Mouse (Mus musculus) forebrain, embryonic 15.5 days (tissue): ENCODE measurements around the gene Nat9. TPM values are rescaled to one million over a fixed set of nuclear protein-coding genes. Genes with fewer than 3 reads are reported as not detected.

ENCODE experiments used
- ATAC-seq: fragments of 200-750 bp; cut with Nextera tagmentation; replicated peaks from 2 replicates; pipeline ENCODE4 v1.8.0; 2017; ENCODE audit warnings: mild to moderate bottlenecking, moderate TSS enrichment, moderate library complexity
- H3K27ac ChIP-seq: fragments of 300-500 bp; sonication (generic); replicated peaks from 2 replicates; pipeline ENCODE4 v1.5.1; 2015; ENCODE audit warnings: mild to moderate bottlenecking, inconsistent platforms
- H3K27me3 ChIP-seq: fragments of 300-500 bp; sonication (generic); 2 replicates; pipeline ENCODE4 v1.6.1; 2015; ENCODE audit warnings: inconsistent platforms
- H3K36me3 ChIP-seq: fragments of 300-500 bp; sonication (generic); 2 replicates; pipeline ENCODE4 v1.6.1; 2015; ENCODE audit warnings: mild to moderate bottlenecking, inconsistent platforms
- H3K4me1 ChIP-seq: fragments of 300-500 bp; sonication (generic); 2 replicates; pipeline ENCODE4 v1.6.1; 2015; ENCODE audit warnings: inconsistent platforms
- H3K4me2 ChIP-seq: fragments of 300-500 bp; sonication (generic); replicated peaks from 2 replicates; pipeline ENCODE4 v1.6.1; 2015; ENCODE audit warnings: mild to moderate bottlenecking, inconsistent platforms
- H3K4me3 ChIP-seq: fragments of 300-500 bp; sonication (generic); 2 replicates; pipeline ENCODE4 v1.5.1; 2015; ENCODE audit warnings: mild to moderate bottlenecking, inconsistent platforms
- H3K9ac ChIP-seq: fragments of 300-500 bp; sonication (generic); replicated peaks from 2 replicates; pipeline ENCODE4 v1.6.1; 2015; ENCODE audit warnings: mild to moderate bottlenecking, inconsistent platforms
- H3K9me3 ChIP-seq: fragments of 300-500 bp; sonication (generic); 2 replicates; pipeline ENCODE4 v1.6.1; 2016; ENCODE audit warnings: inconsistent platforms
- WGBS: fragments of 180-500 bp; shearing (Covaris S2); methylation state at CpG from one replicate; pipeline ENCODE4 v1.1.7; 2015; ENCODE audit warnings: mixed read lengths; 5-methylcytosine and 5-hydroxymethylcytosine counted together
- polyA plus RNA-seq: library from polyadenylated mRNA; unstranded; fragments of >200 nt; fragmentation: Nextera tagmentation; extraction: Ambion mirVana; gene quantifications from 2 replicates; pipeline ENCODE4 v1.2.1, GENCODE M21; 2015

The Nat9 gene
- polyA plus RNA-seq, 1 experiment from 2014 or later = 19.0 TPM

DNA sequence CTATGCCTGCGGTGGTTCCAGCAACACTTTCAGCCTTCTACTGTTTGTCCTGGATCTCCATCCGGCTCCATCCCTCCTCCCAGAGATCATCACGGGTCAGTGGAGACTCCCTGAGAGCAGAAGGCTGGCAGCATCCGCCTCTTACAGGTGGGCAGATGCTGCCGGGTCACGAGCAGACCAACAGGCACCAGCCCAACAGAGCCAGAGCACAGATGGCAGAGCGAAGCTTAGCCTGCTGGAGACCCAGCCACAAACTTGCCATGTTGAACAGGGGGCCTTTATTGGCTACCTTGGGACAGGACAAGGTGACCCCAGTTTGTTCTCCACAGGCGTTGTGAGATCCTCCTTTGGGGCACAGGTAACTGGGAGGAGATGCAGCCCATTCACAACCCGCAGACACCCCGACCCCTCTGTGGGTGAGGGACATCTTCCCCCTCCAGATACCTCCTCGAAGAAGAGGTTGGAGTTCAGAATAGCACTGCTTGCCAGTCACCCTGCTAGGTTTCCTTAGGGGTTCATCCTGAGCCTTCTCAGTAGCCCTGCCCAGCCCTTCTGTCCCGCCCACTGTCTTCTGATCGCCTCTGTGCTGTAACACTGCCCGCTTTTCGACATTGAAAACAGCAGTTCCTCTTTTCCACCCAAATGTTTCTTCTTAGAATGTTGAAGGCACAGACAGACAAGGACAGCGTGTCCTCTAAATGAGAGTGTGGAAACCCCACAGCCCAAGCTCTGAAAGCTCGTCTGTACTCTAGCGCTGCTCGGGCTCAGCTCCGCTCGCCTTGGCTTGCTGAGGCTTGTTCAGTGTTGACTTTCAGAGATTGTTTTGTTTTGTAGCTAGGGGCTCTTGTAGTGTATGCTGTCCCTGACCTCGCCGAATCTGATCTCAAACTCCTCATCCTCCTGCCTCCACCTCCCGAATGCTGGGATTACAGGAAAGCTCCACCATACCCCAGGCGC, 21.4 kb upstream of the Nat9 start:
- Histone ChIP-seq H3K4me3 (no peak overlapping the region), H3K4me1 (no peaks in the 10 kb centered on the region), H3K9me3 (no peaks in the 10 kb centered on the region), H3K36me3 (peaks cover 21% of the 10 kb centered on the region), H3K9ac (no peak overlapping the region), H3K27ac (no peak overlapping the region), H3K4me2 (no peak overlapping the region), H3K27me3 (no peaks in the 10 kb centered on the region)
- no peak for ATAC-seq
- WGBS = 80% methylated on average over 25 of the region's 25 CpGs

GRCm38 (mm10) chr11:115208126-115208525, 20.5 kb upstream of the Nat9 start:
- Histone ChIP-seq H3K36me3 (peaks cover 21% of the 10 kb centered on the region), H3K4me2 (no peak overlapping the region), H3K27ac (no peak overlapping the region), H3K9ac (no peak overlapping the region), H3K27me3 (no peaks in the 10 kb centered on the region), H3K9me3 (no peaks in the 10 kb centered on the region), H3K4me3 (no peak overlapping the region), H3K4me1 (no peaks in the 10 kb centered on the region)
- ATAC-seq = no peak
- 69% methylated on average over 12 of the region's 12 CpGs for WGBS

DNA sequence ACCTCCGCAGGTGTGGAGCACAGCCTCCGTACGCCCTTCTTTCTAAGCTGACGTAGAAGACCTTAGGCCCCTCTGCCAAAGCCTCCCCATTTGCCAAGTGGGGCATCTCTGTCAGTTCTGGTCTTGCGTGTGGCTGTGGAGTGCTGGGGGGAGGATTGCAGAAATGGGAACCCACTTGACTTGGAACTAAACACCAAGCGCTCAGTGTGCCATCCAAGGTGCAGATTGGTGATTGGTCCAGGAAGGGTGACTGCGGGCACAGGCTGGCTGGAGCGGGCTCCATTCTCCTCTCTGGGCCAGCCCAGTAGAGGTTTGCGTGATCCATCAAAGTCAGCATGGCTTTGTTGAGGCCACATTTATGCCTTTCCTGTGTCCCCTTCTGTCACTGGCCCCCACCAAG, 15.1 kb upstream of the Nat9 start:
- Histone ChIP-seq H3K27me3 (no peaks in the 10 kb centered on the region), H3K4me3 (no peak overlapping the region), H3K4me1 (no peaks in the 10 kb centered on the region), H3K9me3 (no peaks in the 10 kb centered on the region), H3K9ac (no peak overlapping the region), H3K36me3 (peaks cover 28% of the 10 kb centered on the region), H3K4me2 (no peak overlapping the region), H3K27ac (no peak overlapping the region)
- WGBS = 95% methylated on average over 9 of the region's 9 CpGs
- ATAC-seq = peak; percentile 46; the same call in 1 of the 2 replicates

GRCm38 (mm10) chr11:115202316-115202715, 14.7 kb upstream of the Nat9 start:
- H3K36me3 ChIP-seq = peaks cover 28% of the 10 kb centered on the region
- no peak overlapping the region for H3K9ac ChIP-seq
- H3K27me3 ChIP-seq = no peaks in the 10 kb centered on the region
- H3K4me2 ChIP-seq = no peak overlapping the region
- no peaks in the 10 kb centered on the region for H3K4me1 ChIP-seq
- H3K4me3 ChIP-seq = no peak overlapping the region
- no peaks in the 10 kb centered on the region for H3K9me3 ChIP-seq
- WGBS = 12% methylated on average over 12 of the region's 12 CpGs
- ATAC-seq = peak; percentile 87
- no peak overlapping the region for H3K27ac ChIP-seq

DNA sequence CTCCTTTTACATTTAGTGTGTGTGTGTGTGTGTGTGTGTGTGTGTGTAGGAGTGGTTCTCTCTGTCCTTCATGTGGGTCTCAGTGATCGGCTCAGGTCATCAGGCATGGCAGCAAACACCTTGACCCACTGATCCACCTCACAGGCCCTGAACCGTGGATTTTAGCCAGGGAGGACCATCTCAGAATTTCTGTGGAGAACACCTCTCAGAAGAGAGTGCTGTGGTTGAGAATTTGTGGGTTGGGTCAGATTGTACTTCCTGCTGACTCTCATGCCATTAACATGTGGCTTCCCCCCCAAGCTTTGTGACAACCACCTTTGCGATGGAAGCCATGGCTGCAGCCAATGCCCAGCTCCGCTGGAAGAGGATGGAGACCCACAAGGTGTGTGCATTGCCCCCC, 12.9 kb upstream of the Nat9 start:
- WGBS = 96% methylated on average over 4 of the region's 4 CpGs
- no peak overlapping the region for H3K4me3 ChIP-seq
- no peak overlapping the region for H3K4me2 ChIP-seq
- no peaks in the 10 kb centered on the region for H3K9me3 ChIP-seq
- H3K4me1 ChIP-seq = no peaks in the 10 kb centered on the region
- H3K36me3 ChIP-seq = peaks cover 19% of the 10 kb centered on the region
- no peak overlapping the region for H3K9ac ChIP-seq
- ATAC-seq = no peak
- H3K27me3 ChIP-seq = no peaks in the 10 kb centered on the region
- no peak overlapping the region for H3K27ac ChIP-seq

DNA sequence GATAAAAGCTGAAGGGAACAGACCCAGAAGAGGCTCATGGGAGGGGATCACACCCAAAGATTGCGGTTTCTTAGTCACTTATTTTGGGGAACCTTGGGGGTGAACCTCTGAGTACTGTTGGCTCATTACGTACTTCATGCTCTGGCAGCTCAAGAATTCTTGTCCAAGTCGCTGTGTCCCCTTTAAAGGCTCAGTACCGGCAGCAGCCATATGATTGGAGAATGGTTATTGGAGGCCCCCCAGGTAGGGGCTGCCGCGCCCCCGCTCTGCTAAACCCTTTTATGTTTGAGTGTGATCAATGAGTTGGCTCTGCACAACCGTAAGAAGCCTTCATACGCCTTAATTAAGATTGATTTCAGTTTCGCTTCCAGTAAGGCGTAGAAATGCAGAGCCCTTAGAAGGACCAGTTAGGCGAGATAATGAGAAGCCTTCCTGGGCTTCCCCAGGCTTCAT, 11.3 kb upstream of the Nat9 start:
- Histone ChIP-seq H3K4me2 (no peak overlapping the region), H3K4me1 (no peaks in the 10 kb centered on the region), H3K27ac (no peak overlapping the region), H3K4me3 (no peak overlapping the region), H3K9ac (no peak overlapping the region), H3K9me3 (no peaks in the 10 kb centered on the region), H3K36me3 (peaks cover 10% of the 10 kb centered on the region; the same call in 1 of the 2 replicates), H3K27me3 (no peaks in the 10 kb centered on the region)
- no peak for ATAC-seq
- WGBS = 51% methylated on average over 12 of the region's 12 CpGs

DNA sequence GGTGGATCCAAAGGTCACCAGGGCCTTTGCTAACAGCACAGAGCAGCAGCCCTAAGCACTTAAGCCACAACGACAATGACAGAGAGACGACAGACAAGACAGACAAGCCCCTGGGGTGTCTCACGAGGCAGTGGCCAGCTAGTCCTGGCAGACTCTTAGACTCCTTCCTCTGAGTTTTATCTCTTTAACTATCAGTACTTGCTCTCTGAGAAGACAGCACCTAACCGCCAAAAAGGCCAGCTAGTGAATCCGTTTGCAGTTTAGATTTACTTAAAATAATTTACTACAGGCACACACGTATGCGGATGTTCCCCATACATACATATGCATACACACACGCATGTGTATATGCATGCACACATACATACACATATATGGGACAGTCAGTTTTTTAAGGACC, 9.9 kb upstream of the Nat9 start:
- H3K4me1 ChIP-seq = no peaks in the 10 kb centered on the region
- ATAC-seq = no peak
- H3K4me2 ChIP-seq = no peak overlapping the region
- no peaks in the 10 kb centered on the region for H3K27me3 ChIP-seq
- H3K4me3 ChIP-seq = no peak overlapping the region
- H3K9me3 ChIP-seq = no peaks in the 10 kb centered on the region
- no peak overlapping the region for H3K9ac ChIP-seq
- H3K27ac ChIP-seq = no peak overlapping the region
- WGBS = 82% methylated on average over 8 of the region's 8 CpGs
- peaks cover 10% of the 10 kb centered on the region; the same call in 1 of the 2 replicates for H3K36me3 ChIP-seq

DNA sequence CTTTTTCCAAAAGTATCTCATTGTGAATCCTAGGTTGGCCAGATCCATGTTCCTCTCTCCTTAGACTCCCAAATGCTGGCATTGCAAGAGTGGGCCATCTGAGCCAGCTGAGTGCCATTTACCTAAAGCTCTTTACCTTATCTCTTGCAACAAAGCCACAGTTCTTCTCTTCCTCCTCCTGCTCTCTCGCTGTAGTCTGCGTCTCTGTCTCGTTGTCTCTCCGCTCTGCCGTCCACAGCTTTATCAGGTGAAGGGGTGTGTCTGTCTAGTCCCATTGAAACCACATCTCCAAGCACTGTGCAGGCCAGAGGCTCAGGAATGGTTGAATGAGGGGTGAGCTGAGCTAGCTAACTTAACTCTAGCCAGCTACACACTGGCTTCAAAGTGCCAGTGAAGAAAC, 8.3 kb upstream of the Nat9 start:
- Histone ChIP-seq H3K27ac (no peak overlapping the region), H3K4me3 (no peak overlapping the region), H3K36me3 (peaks cover 4% of the 10 kb centered on the region; the same call in 1 of the 2 replicates), H3K27me3 (no peaks in the 10 kb centered on the region), H3K9ac (no peak overlapping the region), H3K9me3 (no peaks in the 10 kb centered on the region), H3K4me1 (no peaks in the 10 kb centered on the region), H3K4me2 (no peak overlapping the region)
- no peak for ATAC-seq
- WGBS = 90% methylated on average over 5 of the region's 5 CpGs

DNA sequence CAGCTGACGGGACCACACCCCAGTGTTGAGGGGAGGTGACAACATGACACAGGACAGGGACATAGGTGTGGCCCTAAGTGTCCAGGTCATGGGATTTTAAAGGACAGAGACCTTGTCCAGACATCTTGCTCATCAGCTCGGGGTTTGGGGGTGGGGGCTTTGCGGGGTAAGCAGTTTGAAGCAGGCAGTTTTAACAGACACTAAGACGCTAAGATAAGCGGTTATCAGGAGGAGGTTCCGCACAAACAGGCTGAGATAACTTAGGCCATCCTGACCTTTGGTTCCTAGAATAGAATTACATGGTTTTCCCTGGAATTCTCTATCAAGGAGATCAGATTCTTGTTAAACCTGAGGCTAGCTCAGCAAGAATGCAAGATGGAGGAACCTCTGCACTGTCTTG, 7.0 kb upstream of the Nat9 start:
- Histone ChIP-seq H3K4me1 (no peaks in the 10 kb centered on the region), H3K27ac (no peak overlapping the region), H3K36me3 (peaks cover 4% of the 10 kb centered on the region; the same call in 1 of the 2 replicates), H3K4me2 (no peak overlapping the region), H3K9ac (no peak overlapping the region), H3K9me3 (no peaks in the 10 kb centered on the region), H3K4me3 (no peak overlapping the region), H3K27me3 (no peaks in the 10 kb centered on the region)
- ATAC-seq = no peak
- WGBS = 92% methylated on average over 6 of the region's 6 CpGs

- no peak for ATAC-seq
- H3K27ac ChIP-seq = no peak overlapping the region
- no peak overlapping the region for H3K4me2 ChIP-seq
- H3K9ac ChIP-seq = no peak overlapping the region
- H3K36me3 ChIP-seq = peaks cover 1% of the 10 kb centered on the region; the same call in 1 of the 2 replicates
- no peaks in the 10 kb centered on the region for H3K27me3 ChIP-seq
- no peak overlapping the region for H3K4me3 ChIP-seq
- no peaks in the 10 kb centered on the region for H3K9me3 ChIP-seq
- H3K4me1 ChIP-seq = peaks cover 12% of the 10 kb centered on the region
- 81% methylated on average over 9 of the region's 9 CpGs for WGBS
Observed at GRCm38 (mm10) chr11:115192180-115192579, 4.5 kb upstream of the Nat9 start.

DNA sequence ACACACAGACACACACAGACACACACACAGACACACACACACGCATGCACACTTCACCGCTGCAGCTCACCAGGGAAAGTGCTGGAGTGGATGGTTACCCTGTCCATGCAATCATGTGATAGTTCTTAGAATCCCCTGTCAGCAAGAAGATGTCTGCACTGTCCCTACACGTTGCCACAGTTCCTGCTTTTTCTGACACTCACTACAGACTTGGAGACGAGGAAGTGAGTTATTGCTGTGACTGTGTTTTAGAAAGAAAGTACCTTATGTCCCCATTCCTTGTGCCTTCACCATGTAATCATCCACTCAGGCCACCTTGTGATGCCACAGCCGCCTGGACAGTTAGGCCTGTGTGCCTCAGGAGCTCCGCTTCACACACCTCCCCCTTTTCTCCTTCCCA, 1.6 kb upstream of the Nat9 start:
- WGBS = 88% methylated on average over 6 of the region's 6 CpGs
- ATAC-seq = no peak
- Histone ChIP-seq H3K36me3 (no peaks in the 10 kb centered on the region), H3K4me2 (no peak overlapping the region), H3K4me3 (no peak overlapping the region), H3K9ac (no peak overlapping the region), H3K27ac (no peak overlapping the region), H3K27me3 (no peaks in the 10 kb centered on the region), H3K9me3 (no peaks in the 10 kb centered on the region), H3K4me1 (peaks cover 18% of the 10 kb centered on the region)

- peaks cover 18% of the 10 kb centered on the region for H3K4me1 ChIP-seq
- H3K4me2 ChIP-seq = no peak overlapping the region; the same call in 1 of the 2 replicates
- H3K9ac ChIP-seq = no peak overlapping the region
Observed at GRCm38 (mm10) chr11:115188539-115189231, 1.0 kb upstream of the Nat9 start.

More at GRCm38 (mm10) chr11:115188539-115189231, 1.0 kb upstream of the Nat9 start:
- Histone ChIP-seq H3K9me3 (no peaks in the 10 kb centered on the region), H3K4me3 (no peak overlapping the region), H3K27ac (no peak overlapping the region), H3K27me3 (no peaks in the 10 kb centered on the region), H3K36me3 (no peaks in the 10 kb centered on the region)
- ATAC-seq = no peak
- 86% methylated on average over 13 of the region's 13 CpGs for WGBS
